Mouse (Mus musculus) erythroblast, embryonic 14.5 days (primary cell): ENCODE data around the gene Trp63. TPM values are rescaled to one million over a fixed set of nuclear protein-coding genes. Genes with fewer than 3 reads are reported as not detected.

Experiments used
- H3K27me3 ChIP-seq: 2 replicates; pipeline ENCODE4 v1.6.1; 2012; ENCODE audit warnings: inconsistent platforms; ENCODE audit not compliant: control insufficient read depth
- H3K36me3 ChIP-seq: 2 replicates; pipeline ENCODE4 v1.6.1; 2012; ENCODE audit warnings: mild to moderate bottlenecking, inconsistent platforms; ENCODE audit not compliant: control insufficient read depth
- H3K4me1 ChIP-seq: 2 replicates; pipeline ENCODE4 v1.6.1; 2012; ENCODE audit warnings: inconsistent platforms; ENCODE audit not compliant: control insufficient read depth
- H3K4me3 ChIP-seq: replicated peaks from 2 replicates; pipeline ENCODE3; 2012; ENCODE audit warnings: moderate library complexity, mild to moderate bottlenecking, inconsistent platforms
- H3K9me3 ChIP-seq: 2 replicates; pipeline ENCODE4 v1.6.1; 2012; ENCODE audit warnings: low read length, inconsistent platforms, mixed read lengths; ENCODE audit not compliant: control insufficient read depth
- GATA1 ChIP-seq: IDR thresholded peaks from 2 replicates; pipeline ENCODE4 v1.6.1; 2012; ENCODE audit warnings: low read length, inconsistent platforms, mixed read lengths
- TAL1 ChIP-seq: IDR thresholded peaks from 3 replicates; pipeline ENCODE4 v1.6.1; 2012; ENCODE audit warnings: low read length, inconsistent platforms, mixed read lengths
- polyA plus RNA-seq: library from polyadenylated mRNA; stranded (reverse); fragments of >175 nt; gene quantifications from 2 replicates; pipeline ENCODE4 v1.2.3, GENCODE M21; 2012

Gene Trp63
- polyA plus RNA-seq, 1 experiment = not detected

DNA sequence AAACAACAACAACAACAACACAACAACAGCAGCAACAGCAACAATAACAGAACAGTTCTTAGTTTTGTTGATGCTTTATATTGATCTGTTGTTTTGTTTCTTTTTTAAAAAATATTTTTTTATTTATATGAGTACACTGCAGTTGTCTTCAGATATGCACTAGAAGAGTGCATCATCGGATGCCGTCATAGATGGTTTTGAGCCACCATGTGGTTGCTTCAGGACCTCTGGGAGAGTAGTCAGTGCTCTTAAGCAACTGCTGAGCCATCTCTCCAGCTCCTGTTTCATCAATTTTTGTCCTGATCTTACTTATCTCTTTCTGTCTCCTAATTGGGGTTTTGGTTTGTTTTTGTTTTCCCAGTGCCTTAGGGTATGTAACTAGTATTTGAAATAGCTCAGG is 17.7 kb downstream of the Trp63 start:
- Histone ChIP-seq H3K27me3 (no peaks in the 10 kb centered on the region), H3K9me3 (no peaks in the 10 kb centered on the region), H3K36me3 (no peaks in the 10 kb centered on the region), H3K4me3 (no peak overlapping the region), H3K4me1 (no peaks in the 10 kb centered on the region)
- TF ChIP-seq GATA1 = no peak
- no peak for TF ChIP-seq TAL1

DNA sequence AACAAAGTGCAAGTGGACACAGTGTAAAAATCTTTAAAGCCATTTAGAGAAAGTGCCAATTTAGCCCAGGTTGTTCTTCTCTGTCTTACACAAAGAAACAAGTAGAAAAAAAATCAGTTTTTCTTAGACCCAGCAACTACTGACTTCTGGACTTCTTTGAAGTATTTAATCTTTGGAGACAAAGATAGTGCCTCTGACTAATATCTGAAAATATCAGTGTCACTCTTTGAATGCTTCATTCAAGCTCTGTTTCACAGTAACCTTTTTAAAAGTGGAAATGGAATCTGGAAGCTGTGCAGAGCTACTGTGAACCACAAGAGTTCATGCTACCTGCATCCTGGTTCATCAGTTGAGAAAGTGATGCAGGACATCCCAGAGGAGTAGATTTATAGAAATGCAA is 22.7 kb downstream of the Trp63 start:
- no peak for TF ChIP-seq TAL1
- no peak for TF ChIP-seq GATA1
- no peaks in the 10 kb centered on the region for H3K9me3 ChIP-seq
- no peaks in the 10 kb centered on the region for H3K4me1 ChIP-seq
- H3K4me3 ChIP-seq = no peak overlapping the region
- H3K27me3 ChIP-seq = no peaks in the 10 kb centered on the region
- H3K36me3 ChIP-seq = no peaks in the 10 kb centered on the region

DNA sequence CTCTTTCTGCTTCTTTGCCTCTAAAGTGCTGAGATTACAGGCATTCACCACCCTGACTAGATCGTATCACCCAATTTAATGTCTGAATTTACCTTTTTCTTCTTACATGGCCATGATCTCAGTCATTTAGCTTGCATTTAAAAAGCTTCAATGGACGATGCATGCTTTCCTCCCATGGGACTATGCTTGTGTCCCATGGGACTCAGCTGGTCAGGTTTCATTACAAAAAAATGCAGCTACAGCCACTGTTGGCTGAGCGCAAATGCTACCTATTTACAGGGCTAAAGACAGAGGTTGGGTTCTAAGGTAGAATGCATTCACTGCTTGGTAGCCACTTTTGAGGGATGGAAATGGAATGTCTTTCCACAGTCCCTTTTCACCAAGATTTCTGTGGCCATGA is 32.2 kb downstream of the Trp63 start:
- H3K27me3 ChIP-seq = no peaks in the 10 kb centered on the region
- no peak for TF ChIP-seq TAL1
- TF ChIP-seq GATA1 = no peak
- no peaks in the 10 kb centered on the region for H3K4me1 ChIP-seq
- no peak overlapping the region for H3K4me3 ChIP-seq
- no peaks in the 10 kb centered on the region for H3K9me3 ChIP-seq
- no peaks in the 10 kb centered on the region for H3K36me3 ChIP-seq

DNA sequence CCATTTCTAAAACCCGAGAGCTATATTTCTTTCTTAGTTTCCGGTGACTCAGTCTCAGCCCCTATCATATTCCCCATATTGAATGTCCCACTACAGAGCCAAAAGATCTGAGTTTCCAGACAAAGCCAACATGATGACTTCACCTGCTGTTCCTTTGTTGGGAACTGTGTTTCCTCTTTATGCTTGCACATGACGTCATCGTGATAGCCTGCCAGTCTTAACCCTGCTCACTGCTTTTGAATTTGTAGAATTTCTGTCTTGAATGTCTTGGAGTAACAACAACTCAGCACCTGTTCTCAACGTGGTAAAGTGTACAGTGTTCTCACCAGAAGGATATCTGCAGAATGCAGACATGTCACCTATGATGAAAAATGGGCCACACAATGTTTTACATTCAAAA is 39.6 kb downstream of the Trp63 start:
- H3K36me3 ChIP-seq = no peaks in the 10 kb centered on the region
- no peaks in the 10 kb centered on the region for H3K27me3 ChIP-seq
- H3K9me3 ChIP-seq = peaks cover 5% of the 10 kb centered on the region
- no peaks in the 10 kb centered on the region for H3K4me1 ChIP-seq
- no peak overlapping the region for H3K4me3 ChIP-seq
- no peak for TF ChIP-seq GATA1
- TF ChIP-seq TAL1 = no peak

DNA sequence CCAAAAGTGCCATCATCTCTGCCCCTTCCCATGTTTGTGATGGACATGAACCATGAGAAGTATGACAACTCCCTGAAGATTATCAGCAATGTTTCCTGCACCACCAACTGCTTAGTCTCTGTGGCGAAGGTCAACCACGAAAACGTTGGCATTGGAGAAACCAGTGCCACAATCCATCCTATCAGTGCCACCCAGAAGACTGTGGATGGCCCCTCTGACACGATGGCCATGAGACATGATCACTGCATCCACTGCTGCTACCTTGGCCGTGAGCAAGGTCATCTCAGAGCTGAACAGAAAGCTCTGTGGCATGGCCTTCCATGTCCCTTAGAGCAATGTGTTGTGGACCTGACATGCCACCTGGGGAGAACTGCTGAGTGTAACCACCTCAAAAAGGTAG is 43.4 kb downstream of the Trp63 start:
- Histone ChIP-seq H3K36me3 (no peaks in the 10 kb centered on the region), H3K27me3 (no peaks in the 10 kb centered on the region), H3K4me1 (no peaks in the 10 kb centered on the region), H3K9me3 (peaks cover 5% of the 10 kb centered on the region), H3K4me3 (no peak overlapping the region)
- TF ChIP-seq GATA1 (no peak), TAL1 (no peak)

DNA sequence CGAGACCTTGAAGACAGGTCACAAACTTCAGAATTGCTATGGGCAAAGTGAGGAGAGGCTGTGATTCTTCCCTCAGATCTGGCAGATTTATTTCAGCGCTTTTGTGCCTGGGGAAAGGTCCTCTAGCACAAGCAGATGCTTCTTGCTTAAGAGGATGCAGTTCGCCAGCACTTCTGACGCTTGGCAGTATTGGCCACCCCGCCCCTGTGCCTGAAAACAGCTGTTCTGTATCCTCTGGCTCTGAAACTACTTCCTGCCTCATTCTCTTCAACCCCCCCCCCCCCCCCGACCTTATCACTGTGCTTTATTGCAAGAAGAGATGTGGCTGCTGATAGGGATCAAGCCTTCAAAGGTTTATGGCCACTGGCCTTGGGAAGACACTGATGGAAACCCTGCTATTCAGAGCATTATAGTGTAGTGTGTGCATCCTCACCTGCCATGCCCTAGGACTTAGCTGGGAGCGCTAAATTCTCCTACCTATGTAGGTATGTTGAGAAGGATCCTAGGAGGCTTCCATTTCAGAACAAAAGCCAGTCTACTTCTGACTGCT is 44.5 kb downstream of the Trp63 start:
- no peaks in the 10 kb centered on the region for H3K36me3 ChIP-seq
- no peak for TF ChIP-seq TAL1
- TF ChIP-seq GATA1 = no peak
- H3K4me1 ChIP-seq = no peaks in the 10 kb centered on the region
- no peaks in the 10 kb centered on the region for H3K27me3 ChIP-seq
- peaks cover 5% of the 10 kb centered on the region for H3K9me3 ChIP-seq
- H3K4me3 ChIP-seq = no peak overlapping the region

DNA sequence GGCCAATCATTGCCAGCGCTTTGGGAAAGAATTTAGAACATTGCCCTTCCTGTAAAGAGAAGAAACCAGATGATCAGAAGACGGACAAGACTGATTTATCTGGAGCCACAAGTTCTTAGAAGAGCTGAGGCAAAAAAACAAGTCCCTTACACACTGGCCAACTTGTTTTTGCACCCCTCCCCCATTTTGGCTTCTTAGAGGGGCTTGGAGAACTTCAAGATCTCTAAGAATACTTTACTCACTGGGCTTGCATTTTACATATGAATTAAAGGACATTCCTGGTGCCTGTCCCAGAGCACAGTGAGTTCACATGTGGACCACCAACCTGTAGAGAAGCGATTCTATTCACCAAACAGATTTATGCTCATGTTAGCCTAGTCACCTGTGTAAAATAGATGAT is 53.3 kb downstream of the Trp63 start:
- H3K4me1 ChIP-seq = no peaks in the 10 kb centered on the region
- no peak overlapping the region for H3K4me3 ChIP-seq
- H3K36me3 ChIP-seq = no peaks in the 10 kb centered on the region
- H3K27me3 ChIP-seq = no peaks in the 10 kb centered on the region
- H3K9me3 ChIP-seq = no peaks in the 10 kb centered on the region
- TF ChIP-seq GATA1 (no peak), TAL1 (no peak)

DNA sequence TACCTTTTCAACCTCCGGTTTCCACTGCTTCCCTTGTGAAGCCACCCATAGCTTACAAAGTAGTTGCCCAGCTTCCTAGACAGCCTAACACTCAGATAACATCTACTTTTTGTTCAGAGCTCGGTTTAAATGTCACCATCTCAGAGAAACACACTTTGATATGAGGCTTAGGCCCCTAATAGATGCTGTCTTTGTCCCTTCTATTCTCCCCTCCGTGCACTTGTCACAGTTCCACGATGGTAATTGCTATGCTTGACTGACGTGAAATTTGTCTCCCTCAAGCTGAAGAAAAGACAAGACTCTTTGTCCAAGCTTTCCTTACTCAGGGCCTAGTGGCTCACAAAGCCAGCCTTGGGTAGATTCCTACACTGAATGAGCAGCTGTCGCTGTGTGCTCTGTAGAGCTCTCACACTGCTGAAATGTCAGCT is 54.1 kb downstream of the Trp63 start:
- Histone ChIP-seq H3K4me1 (no peaks in the 10 kb centered on the region), H3K36me3 (no peaks in the 10 kb centered on the region), H3K9me3 (no peaks in the 10 kb centered on the region), H3K27me3 (no peaks in the 10 kb centered on the region), H3K4me3 (no peak overlapping the region)
- TF ChIP-seq GATA1 (no peak), TAL1 (no peak)

DNA sequence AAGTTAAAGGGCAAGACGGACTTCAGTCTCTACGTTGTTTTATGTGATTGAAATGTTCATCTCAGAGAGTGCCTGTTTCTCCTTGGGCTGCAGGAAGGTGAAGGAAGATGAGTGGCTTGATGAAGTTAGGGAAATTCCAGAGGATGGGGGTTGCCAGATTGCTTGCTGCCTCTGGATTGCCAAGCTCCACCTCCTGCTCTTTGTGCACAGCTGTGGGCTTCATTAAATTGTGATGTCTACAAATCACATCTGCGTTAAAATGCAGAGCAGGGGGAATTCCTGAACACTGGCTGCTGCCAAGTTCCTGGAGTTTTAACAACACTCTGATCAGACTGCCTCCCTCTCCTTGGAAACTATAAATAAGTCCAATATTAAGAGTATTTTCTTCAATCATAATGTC is 63.2 kb downstream of the Trp63 start:
- no peak overlapping the region for H3K4me3 ChIP-seq
- no peaks in the 10 kb centered on the region for H3K27me3 ChIP-seq
- no peaks in the 10 kb centered on the region for H3K36me3 ChIP-seq
- TF ChIP-seq TAL1 (no peak), GATA1 (no peak)
- H3K9me3 ChIP-seq = peaks cover 1% of the 10 kb centered on the region
- no peaks in the 10 kb centered on the region for H3K4me1 ChIP-seq

DNA sequence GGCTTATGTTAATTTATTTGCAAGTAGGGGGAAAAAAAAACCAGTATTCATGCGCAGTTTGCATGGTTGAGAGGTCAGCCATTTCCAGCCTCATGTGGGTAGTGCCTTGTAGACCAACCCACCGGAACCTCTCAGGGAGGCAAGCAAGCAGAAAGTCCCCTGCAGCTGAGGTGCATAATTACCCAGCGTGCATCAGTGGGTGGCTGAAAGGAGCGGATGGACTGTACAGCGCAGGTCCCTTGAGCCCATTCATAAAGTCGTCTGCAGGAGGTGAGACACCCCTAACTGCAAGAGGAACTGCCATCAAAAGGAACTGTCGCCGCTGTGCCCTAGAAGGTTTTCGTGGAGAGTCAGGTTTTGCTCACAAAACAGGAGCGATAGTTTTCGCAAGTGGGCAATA is 68.3 kb downstream of the Trp63 start:
- no peaks in the 10 kb centered on the region for H3K36me3 ChIP-seq
- no peaks in the 10 kb centered on the region for H3K27me3 ChIP-seq
- no peaks in the 10 kb centered on the region for H3K4me1 ChIP-seq
- TF ChIP-seq TAL1 (no peak), GATA1 (no peak)
- no peak overlapping the region for H3K4me3 ChIP-seq
- H3K9me3 ChIP-seq = peaks cover 3% of the 10 kb centered on the region
